Mouse (Mus musculus): ENCODE data around the gene Lpp.

The Lpp gene

GRCm38 (mm10) chr16:24695062-24695461, 301.8 kb downstream of the Lpp start:
- peak; percentile 27 for DNase-seq (ENCODE audit: low read depth)

DNA sequence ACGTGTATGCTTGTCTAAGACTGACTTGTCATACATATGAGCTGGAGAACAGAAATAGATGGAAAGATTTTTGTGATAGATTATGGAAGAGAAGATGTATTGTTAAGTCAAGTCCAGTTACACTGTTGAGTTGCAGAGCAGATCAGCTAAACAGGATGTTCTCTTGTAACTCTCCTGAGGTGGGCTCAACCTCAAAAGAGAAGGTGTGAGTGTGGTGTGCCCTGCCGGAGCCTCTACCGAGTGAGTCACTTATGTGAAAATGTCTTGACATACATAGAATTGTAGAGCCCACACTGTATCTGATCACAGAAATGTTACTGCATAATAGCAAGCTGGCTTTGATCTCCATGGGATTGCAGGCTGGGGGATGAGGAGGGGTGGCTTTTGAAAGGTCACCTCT, 310.9 kb downstream of the Lpp start:
- DNase-seq (ENCODE audit: low read depth), result no peak

GRCm38 (mm10) chr16:24723641-24724040, 330.3 kb downstream of the Lpp start:
- no peak for DNase-seq (ENCODE audit: low read depth)

GRCm38 (mm10) chr16:24732751-24733150, 339.4 kb downstream of the Lpp start:
- no peak for DNase-seq (ENCODE audit: low read depth)

DNA sequence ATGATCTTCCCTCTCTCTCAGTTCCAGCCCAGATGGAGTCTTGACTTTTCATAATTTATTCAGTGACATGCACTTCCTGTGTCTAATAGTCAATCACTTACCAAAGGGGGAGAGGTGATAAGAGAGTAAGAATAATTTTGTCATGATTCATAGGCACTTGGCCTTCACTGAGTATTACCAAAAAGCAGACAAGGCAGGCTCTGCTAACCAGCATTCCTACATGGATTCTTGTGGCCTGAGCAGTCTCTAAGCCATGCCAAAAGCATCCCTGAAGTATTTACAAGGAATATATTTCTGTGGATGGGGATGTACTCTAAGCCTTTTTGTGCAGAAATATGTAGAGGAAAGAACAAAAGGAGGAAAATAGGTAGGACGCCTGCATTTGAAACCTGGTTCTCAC, 340.0 kb downstream of the Lpp start:
- peak; percentile 81 for DNase-seq (ENCODE audit: low read depth)

GRCm38 (mm10) chr16:24735754-24736153, 342.4 kb downstream of the Lpp start:
- DNase-seq (ENCODE audit: low read depth), result no peak

GRCm38 (mm10) chr16:24737362-24738057, 344.2 kb downstream of the Lpp start:
- peak; percentile 65 for DNase-seq (ENCODE audit: low read depth)

- no peak for DNase-seq (ENCODE audit: low read depth)
Observed at GRCm38 (mm10) chr16:24740714-24741113, 347.4 kb downstream of the Lpp start.

DNA sequence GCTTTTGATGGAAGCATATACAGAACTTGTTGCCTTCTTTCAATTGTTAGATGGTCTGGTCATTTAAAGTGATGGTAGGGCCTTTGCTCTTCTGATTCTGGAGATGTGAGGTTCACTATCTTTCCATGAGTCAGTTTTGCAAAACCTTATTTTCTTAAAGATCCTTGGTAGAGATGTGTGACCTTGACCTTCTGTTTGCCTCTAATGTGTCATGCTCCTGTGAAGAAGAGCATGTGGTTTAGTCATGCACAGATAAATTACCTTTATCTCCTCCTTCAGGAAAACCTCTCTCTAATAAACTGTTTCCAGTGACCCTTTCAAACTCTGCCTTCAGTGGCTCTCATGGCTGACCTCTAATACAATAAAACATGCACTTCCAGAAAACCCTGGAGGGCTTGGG, 356.5 kb downstream of the Lpp start:
- DNase-seq (ENCODE audit: low read depth), result no peak

- DNase-seq (ENCODE audit: low read depth), result peak; percentile 26
Observed at GRCm38 (mm10) chr16:24756141-24756540, 362.8 kb downstream of the Lpp start.

- peak; percentile 75 for DNase-seq (ENCODE audit: low read depth)
Observed at GRCm38 (mm10) chr16:24766051-24766450, 372.7 kb downstream of the Lpp start.

DNA sequence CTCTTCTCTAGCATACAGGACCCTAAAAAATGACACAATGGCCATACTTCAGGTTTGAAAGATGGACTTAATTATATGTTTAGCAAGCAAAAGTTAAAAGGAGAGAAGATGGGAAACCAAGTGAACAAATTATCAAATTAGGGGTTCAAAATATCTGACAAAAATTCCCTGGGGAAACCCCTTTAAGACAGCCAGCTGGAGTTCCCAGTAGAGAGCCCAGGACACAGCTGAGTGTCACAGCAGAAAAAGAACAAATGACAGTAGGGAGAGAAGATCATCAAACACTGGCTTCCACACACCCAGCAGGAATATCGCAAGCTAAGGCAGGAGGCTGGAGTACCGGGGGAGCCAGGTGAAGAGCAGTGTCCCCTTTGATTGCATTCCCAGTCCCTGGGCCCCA, 373.3 kb downstream of the Lpp start:
- DNase-seq (ENCODE audit: low read depth), result no peak

GRCm38 (mm10) chr16:24777053-24777452, 383.7 kb downstream of the Lpp start:
- DNase-seq (ENCODE audit: low read depth), result no peak

DNA sequence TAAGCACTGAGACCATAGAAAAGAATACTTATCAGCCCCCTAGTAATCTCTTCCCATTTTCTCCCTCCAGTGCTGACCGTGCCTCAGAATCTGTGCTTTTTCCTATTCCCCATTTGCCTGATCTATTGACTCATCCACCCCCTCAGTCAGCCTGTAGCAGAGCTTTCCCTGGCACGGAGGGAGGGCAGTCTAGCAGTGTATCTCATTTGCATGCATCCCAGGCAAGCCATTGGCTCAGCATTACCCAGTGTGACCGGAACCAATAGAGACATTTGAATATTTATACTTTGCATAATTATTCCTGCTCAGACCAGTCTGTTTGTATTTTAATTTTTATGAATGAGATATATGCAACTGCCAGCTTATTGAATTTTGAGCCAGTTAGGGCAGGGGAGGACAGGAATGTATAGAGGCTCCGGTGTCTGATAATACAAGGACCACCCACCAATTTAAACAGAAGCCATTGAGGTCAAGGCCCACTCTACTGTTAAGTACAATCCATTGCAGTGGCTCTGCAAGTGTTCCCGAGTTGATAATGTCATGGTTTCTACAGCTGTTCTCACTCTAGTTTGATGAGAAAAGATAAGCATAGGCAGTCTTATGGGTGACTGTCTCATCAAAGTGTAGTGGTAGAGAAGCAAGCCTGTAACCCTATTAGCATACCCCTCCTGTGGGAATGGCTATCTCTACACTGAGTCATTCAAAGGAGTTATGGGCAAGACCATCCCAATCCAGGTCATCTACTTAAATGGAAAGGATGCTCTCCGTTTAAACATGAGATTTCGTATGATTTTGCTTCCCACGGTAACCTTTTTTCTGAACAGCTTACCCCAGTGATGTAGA, 385.3 kb downstream of the Lpp start:
- no peak for DNase-seq (ENCODE audit: low read depth)

GRCm38 (mm10) chr16:24780545-24780944, 387.2 kb downstream of the Lpp start:
- DNase-seq (ENCODE audit: low read depth), result no peak

DNA sequence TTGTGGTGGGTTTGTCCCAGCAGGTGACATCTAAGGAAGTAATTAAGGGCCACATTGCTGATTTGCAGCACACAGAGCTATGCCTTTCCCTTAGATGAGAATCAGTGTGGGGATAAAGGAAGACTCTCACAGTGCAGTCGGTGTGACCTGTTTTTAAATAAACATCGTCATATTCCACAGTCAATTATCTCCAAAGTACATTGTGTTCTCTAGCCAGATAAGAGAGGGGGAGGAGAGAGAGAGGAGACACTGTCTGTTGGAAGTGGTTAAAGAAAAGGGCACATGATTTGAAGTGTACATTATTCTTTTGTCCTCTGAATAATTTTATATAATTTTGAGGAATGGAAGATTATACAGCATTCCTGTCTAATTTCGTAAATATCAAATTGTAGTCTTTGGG, 388.6 kb downstream of the Lpp start:
- no peak for DNase-seq (ENCODE audit: low read depth)

- DNase-seq (ENCODE audit: low read depth), result no peak
Observed at GRCm38 (mm10) chr16:24785651-24786050, 392.3 kb downstream of the Lpp start.

GRCm38 (mm10) chr16:24788973-24789372, 395.7 kb downstream of the Lpp start:
- no peak for DNase-seq (ENCODE audit: low read depth)

- DNase-seq (ENCODE audit: low read depth), result no peak
Observed at GRCm38 (mm10) chr16:24791387-24791786, 398.1 kb downstream of the Lpp start.

GRCm38 (mm10) chr16:24791984-24792383, 398.7 kb downstream of the Lpp start:
- DNase-seq (ENCODE audit: low read depth), result no peak

DNA sequence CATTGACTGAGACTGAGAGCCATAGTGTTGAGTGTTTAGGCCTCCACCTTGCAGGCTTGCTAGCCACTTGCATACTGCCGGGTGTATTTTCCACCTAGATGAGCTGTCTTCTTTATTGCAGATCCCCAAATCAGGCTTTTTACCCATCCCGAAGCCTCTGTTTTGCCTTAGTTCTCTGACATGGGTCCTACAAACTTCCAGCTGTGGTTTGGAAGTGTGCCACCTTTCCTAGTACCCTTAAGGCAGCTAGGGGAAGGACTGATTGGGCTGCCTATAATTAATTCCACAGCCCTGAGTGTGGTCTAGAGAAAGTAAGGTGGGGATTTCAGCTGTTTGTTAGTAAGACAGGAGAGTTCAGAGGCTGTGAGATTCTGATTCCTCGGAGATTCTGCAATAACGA, 399.5 kb downstream of the Lpp start:
- DNase-seq (ENCODE audit: low read depth), result peak; percentile 58

GRCm38 (mm10) chr16:24794665-24795064, 401.4 kb downstream of the Lpp start:
- DNase-seq (ENCODE audit: low read depth), result no peak

GRCm38 (mm10) chr16:24801355-24801754, 408.0 kb downstream of the Lpp start:
- no peak for DNase-seq (ENCODE audit: low read depth)

Measured in NIH3T3 (cell line).